Mouse (Mus musculus) adrenal gland, postnatal 36 days (tissue): Measurements from ENCODE around the gene Pif1. TPM values are rescaled to one million over a fixed set of nuclear protein-coding genes. Genes with fewer than 3 reads are reported as not detected.
A peak's percentile ranks its signal among the peaks of the same experiment; 100 is the strongest.

Source experiments
- DNase-seq, 2 experiments: peaks; one replicate each; pipeline ENCODE4 v3.0.0; 2021; ENCODE audit warnings: mixed read lengths in 1 of 2
- total RNA-seq, 2 experiments: library from RNA; stranded (reverse); gene quantifications; 2 replicates each; pipeline ENCODE4 v1.2.3; 2021

The Pif1 gene
- total RNA-seq, 2 experiments from 2014 or later: 0.46 to 0.92 TPM

DNA sequence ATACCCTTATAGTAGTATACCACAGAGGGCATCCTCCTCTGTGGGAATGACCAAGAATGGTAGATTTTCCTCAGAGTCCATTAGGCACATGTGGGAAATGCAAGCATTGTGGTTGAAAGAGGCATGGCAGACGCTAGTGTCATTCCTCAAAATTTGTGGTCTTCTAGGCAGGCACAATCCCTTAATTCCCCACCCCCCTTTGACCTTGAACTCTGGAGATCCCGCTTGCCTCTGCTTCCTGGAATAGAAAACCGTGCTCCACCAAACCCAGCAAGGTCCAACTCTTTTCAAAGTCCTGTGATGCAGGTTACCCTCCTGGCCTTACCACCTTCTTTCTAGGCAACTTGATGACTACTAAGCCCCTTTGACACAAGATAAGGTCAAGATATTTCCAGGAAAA, 5.8 kb downstream of the Pif1 start:
- no peak for DNase-seq

GRCm38 (mm10) chr9:65593596-65593995, 6.6 kb downstream of the Pif1 start:
- no peak for DNase-seq

DNA sequence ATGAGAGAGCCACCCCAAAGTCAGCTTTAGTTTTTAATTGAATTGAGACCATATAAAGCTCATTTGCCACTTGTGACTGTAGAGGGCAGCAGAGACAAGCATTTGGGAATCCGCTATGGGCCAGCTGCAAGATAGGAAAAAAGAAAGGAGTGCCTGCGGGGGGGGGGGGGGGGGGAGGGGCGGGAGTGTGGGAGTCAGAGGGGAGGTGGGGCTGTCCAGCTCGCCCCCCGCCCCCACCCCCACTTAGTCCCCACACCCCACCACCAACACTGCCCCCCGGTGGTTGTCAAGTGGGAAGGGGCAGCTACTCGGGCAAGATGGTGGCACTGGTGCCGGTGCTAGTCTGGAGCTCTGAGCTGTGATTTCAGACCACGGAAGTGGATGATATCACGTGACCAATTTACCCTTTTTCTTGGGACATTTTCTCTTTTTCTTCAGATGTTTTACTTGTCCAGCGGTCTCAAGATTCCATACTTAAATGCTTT, 11.8 kb downstream of the Pif1 start:
- peak in 1 of 2 experiments; percentile 72 for DNase-seq

DNA sequence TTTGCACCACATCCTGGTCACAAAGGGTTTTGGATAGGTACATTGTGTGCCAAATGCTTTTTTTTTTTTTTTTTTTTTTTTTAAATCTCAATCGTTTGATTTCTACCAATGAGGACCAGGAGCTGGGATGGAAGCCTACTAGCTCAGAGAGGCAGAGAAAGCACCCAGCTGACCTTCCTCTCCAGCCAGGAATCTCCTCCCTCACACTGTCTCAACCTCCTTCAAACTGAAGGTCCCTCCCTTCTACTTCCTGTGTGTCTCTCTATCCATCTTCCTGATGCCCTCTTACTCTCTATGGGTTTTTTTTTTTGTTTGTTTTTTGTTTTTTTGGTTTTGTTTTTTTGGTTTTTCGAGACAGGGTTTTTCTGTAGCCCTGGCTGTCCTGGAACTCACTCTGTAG, 14.0 kb downstream of the Pif1 start:
- DNase-seq: no peak

- peak in 1 of 2 experiments; percentile 48 for DNase-seq
Measured at GRCm38 (mm10) chr9:65603401-65604102, 16.6 kb downstream of the Pif1 start.

DNA sequence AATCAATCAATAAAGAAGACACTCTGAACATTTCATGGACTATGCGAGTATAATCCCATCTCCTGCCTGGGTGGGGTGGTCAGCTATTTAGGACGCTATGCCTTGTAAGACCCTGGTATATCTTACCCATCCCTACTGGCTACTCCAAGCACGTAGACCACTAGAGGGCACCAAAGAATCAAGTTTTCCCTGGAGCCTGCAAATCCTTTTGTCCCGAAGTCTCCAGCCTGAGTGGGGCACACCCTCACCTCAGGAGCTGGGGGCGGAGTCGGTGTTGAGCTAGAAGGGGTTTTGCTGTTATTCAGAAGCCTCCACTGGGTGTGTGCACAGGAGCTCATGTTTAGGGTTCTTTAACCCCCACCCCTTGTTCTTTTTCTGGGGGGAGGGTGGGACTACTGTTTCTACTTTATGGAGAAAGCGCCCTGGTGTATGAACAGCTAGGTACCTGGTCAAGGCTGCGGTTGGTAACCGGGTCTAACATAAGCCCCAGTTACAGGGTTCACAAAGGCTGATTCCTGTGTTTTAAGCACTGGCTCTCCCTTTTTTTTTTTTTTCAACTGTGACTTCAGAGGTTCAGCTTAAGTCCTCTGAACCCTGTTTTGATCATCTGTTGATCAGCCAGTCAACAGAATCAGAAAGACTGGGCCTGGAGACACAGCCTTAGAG, 18.6 kb downstream of the Pif1 start:
- DNase-seq: peak; percentile 62 to 76

GRCm38 (mm10) chr9:65606321-65607109, 19.6 kb downstream of the Pif1 start:
- peak; percentile 30 to 36 for DNase-seq

- no peak for DNase-seq
Measured at GRCm38 (mm10) chr9:65607120-65607519, 20.2 kb downstream of the Pif1 start.

GRCm38 (mm10) chr9:65611969-65612486, 25.1 kb downstream of the Pif1 start:
- DNase-seq: no peak

- DNase-seq: no peak
Measured at GRCm38 (mm10) chr9:65613098-65613497, 26.1 kb downstream of the Pif1 start.

DNA sequence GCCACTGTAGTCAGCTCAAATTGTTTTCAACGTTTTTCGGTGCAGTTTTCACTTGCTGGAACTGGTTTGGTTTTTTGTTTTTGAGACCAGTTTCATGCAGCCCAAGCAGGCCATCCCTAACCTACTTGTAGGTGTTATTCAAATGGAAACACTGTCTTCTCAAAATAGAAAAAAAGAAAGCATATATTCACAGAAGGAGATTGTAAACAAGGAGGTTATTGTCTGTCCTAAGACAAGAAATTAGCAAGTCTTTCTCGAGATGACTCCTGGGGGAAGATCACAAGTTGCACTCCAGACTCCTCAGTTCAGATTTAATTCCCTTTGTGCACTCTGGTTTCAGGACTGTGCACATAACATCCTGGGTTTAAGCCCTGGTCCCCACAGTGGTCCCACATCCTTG, 32.4 kb downstream of the Pif1 start:
- DNase-seq: no peak

GRCm38 (mm10) chr9:65621196-65621595, 34.2 kb downstream of the Pif1 start:
- no peak for DNase-seq

- DNase-seq: no peak
Measured at GRCm38 (mm10) chr9:65621666-65622065, 34.7 kb downstream of the Pif1 start.

DNA sequence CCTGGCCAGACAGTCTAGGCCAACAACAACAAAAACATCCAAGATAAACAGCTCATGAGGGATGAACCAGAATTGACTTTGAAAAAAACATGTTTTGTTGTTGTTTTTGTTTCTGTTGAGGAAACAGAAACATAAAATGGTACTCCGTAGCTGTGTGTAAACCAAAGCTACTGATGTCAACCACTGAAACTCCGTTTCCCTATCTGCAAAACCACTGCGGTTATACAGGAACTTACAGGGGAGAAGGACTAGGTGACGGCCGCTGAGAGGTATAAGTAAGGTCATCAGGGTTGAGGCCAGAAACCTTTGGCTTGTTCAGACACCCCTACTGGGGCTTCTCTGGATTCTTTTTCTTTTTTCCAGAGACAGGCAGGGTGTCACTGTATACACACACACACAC, 35.9 kb downstream of the Pif1 start:
- DNase-seq: no peak

DNA sequence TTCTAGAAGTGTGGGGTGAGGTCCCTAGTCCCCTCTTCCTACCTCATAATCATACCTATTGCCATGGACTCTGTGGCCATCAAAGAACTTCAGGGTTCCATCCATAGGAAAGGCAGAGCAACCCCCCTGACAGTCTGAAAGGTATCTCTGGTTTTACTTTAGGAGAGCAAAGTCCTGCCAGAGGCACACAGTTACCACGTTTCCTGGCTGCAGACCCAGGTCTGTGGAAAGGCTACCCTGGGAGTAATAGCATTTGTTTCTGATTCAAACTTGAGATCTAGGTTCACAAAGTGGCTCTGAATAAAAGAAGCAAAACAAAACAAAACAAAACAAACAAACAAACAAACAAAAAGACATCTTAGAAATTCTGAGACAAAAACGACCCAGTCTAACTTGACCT, 37.3 kb downstream of the Pif1 start:
- no peak for DNase-seq

GRCm38 (mm10) chr9:65629025-65629766, 42.2 kb downstream of the Pif1 start, which contains the start of gene Rbpms2:
Rbpms2 (plus strand) TSS chr9:65629648.
- peak; percentile 53 to 74 for DNase-seq

GRCm38 (mm10) chr9:65629767-65630630, 43.0 kb downstream of the Pif1 start:
- peak; percentile 79 to 89 for DNase-seq

DNA sequence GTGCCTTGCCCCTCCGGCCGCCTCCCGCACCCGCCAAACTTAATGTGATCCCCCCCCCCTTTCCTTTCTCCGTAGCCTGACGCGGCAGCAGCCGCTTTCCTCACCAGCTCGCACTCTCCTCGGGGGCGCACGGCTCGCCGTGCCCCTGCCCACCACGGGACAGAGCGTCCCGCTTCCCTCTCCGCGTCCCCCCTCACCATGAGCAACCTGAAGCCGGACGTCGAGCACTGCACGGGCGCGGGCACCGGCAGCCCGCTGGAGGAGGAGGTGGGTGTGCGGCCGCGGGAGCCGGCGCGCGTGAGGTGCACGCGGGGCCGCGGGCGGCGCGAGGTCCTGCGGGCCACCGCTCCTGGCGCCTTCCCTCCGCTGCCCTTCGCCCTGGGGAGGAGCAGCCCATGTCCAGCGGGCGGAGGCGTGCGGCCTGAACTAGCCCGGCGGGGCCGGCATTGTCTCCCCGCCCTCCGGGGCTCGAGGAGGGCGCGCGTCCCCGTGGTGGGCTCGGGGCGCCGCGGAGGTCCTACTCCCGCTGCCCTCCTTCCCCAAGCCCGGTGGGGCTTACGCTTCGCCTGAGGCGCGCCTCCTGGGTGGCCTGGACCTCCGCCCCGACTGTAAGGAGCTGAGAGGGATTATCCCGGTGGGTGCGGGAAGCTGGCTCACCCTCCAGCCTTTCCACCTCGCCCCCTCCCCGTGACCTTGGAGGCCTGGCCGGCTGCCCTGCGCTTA, 43.8 kb downstream of the Pif1 start:
- peak; percentile 66 to 73 for DNase-seq

GRCm38 (mm10) chr9:65631354-65632021, 44.5 kb downstream of the Pif1 start:
- DNase-seq: no peak
